Mouse (Mus musculus): ENCODE results near the gene Ctrc. TPM values are rescaled to one million over a fixed set of nuclear protein-coding genes. Genes with fewer than 3 reads are reported as not detected.

Ctrc gene
- polyA plus RNA-seq, 1 experiment from 2014 or later: not detected

- no peaks in the 10 kb centered on the region for H3K4me1 ChIP-seq (replicated peaks; ENCODE audit: control insufficient read depth, insufficient read depth)
- no peaks in the 10 kb centered on the region for H3K9me3 ChIP-seq (ENCODE audit: control insufficient read depth, low read length)
- DNase-seq (ENCODE audit: low spot score) (no peak), ATAC-seq (ENCODE audit: low FRiP score, low TSS enrichment) (no peak)
- no peak overlapping the region for H3K27ac ChIP-seq (replicated peaks)
- H3K9ac ChIP-seq (ENCODE audit: low read length): no peak overlapping the region
- no peak overlapping the region for H3K4me3 ChIP-seq (ENCODE audit: low read depth, low read length)
- 53% methylated on average over 1 of the region's 1 CpGs for WGBS
- H3K27me3 ChIP-seq (ENCODE audit: control insufficient read depth, insufficient read depth, low read length): no peaks in the 10 kb centered on the region
- no peak for TF ChIP-seq CTCF (IDR thresholded peaks at IDR 0.05; ENCODE audit: low read depth)
- no peak for TF ChIP-seq EP300 (optimal IDR thresholded peaks at IDR 0.05)
- no peaks in the 10 kb centered on the region for H3K36me3 ChIP-seq (ENCODE audit: control insufficient read depth, insufficient read depth, low read length)
- H3K4me2 ChIP-seq (replicated peaks; ENCODE audit: low read depth): no peak overlapping the region
These were observed 12.2 kb downstream of the Ctrc start for GRCm38 (mm10) chr4:141833911-141834310.

GRCm38 (mm10) chr4:141831361-141831760 lies 14.8 kb downstream of the Ctrc start:
- WGBS: 69% methylated on average over 7 of the region's 7 CpGs
- TF ChIP-seq CTCF (IDR thresholded peaks at IDR 0.05; ENCODE audit: low read depth) (no peak), EP300 (optimal IDR thresholded peaks at IDR 0.05) (no peak)
- DNase-seq (ENCODE audit: low spot score): no peak
- Histone ChIP-seq H3K36me3 (ENCODE audit: control insufficient read depth, insufficient read depth, low read length) (no peaks in the 10 kb centered on the region), H3K4me2 (replicated peaks; ENCODE audit: low read depth) (no peak overlapping the region), H3K4me1 (replicated peaks; ENCODE audit: control insufficient read depth, insufficient read depth) (no peaks in the 10 kb centered on the region), H3K27me3 (ENCODE audit: control insufficient read depth, insufficient read depth, low read length) (no peaks in the 10 kb centered on the region), H3K9ac (ENCODE audit: low read length) (no peak overlapping the region), H3K4me3 (ENCODE audit: low read depth, low read length) (no peak overlapping the region), H3K27ac (replicated peaks) (no peak overlapping the region), H3K9me3 (ENCODE audit: control insufficient read depth, low read length) (no peaks in the 10 kb centered on the region)
- ATAC-seq (ENCODE audit: low FRiP score, low TSS enrichment): no peak

GRCm38 (mm10) chr4:141830381-141830780 lies 15.8 kb downstream of the Ctrc start:
- no peaks in the 10 kb centered on the region for H3K36me3 ChIP-seq (ENCODE audit: control insufficient read depth, insufficient read depth, low read length)
- H3K4me2 ChIP-seq (replicated peaks; ENCODE audit: low read depth): no peak overlapping the region
- no peaks in the 10 kb centered on the region for H3K27me3 ChIP-seq (ENCODE audit: control insufficient read depth, insufficient read depth, low read length)
- no peak overlapping the region for H3K9ac ChIP-seq (ENCODE audit: low read length)
- DNase-seq (ENCODE audit: low spot score) (no peak), ATAC-seq (ENCODE audit: low FRiP score, low TSS enrichment) (no peak)
- TF ChIP-seq EP300 (optimal IDR thresholded peaks at IDR 0.05) (no peak), CTCF (IDR thresholded peaks at IDR 0.05; ENCODE audit: low read depth) (no peak)
- WGBS: 47% methylated on average over 11 of the region's 11 CpGs
- no peak overlapping the region for H3K4me3 ChIP-seq (ENCODE audit: low read depth, low read length)
- H3K9me3 ChIP-seq (ENCODE audit: control insufficient read depth, low read length): no peaks in the 10 kb centered on the region
- H3K27ac ChIP-seq (replicated peaks): no peak overlapping the region
- no peaks in the 10 kb centered on the region for H3K4me1 ChIP-seq (replicated peaks; ENCODE audit: control insufficient read depth, insufficient read depth)

- DNase-seq (ENCODE audit: low spot score) (no peak), ATAC-seq (ENCODE audit: low FRiP score, low TSS enrichment) (no peak)
- 63% methylated on average over 4 of the region's 4 CpGs for WGBS
- Histone ChIP-seq H3K36me3 (ENCODE audit: control insufficient read depth, insufficient read depth, low read length) (no peaks in the 10 kb centered on the region), H3K27ac (replicated peaks) (no peak overlapping the region), H3K4me1 (replicated peaks; ENCODE audit: control insufficient read depth, insufficient read depth) (no peaks in the 10 kb centered on the region), H3K4me3 (ENCODE audit: low read depth, low read length) (no peak overlapping the region), H3K27me3 (ENCODE audit: control insufficient read depth, insufficient read depth, low read length) (no peaks in the 10 kb centered on the region), H3K4me2 (replicated peaks; ENCODE audit: low read depth) (no peak overlapping the region), H3K9ac (ENCODE audit: low read length) (no peak overlapping the region), H3K9me3 (ENCODE audit: control insufficient read depth, low read length) (no peaks in the 10 kb centered on the region)
- no peak for TF ChIP-seq EP300 (optimal IDR thresholded peaks at IDR 0.05)
- no peak for TF ChIP-seq CTCF (IDR thresholded peaks at IDR 0.05; ENCODE audit: low read depth)
These were observed 18.0 kb downstream of the Ctrc start for GRCm38 (mm10) chr4:141828177-141828576.

GRCm38 (mm10) chr4:141827401-141827800 lies 18.8 kb downstream of the Ctrc start:
- ATAC-seq (ENCODE audit: low FRiP score, low TSS enrichment): no peak
- Histone ChIP-seq H3K4me1 (replicated peaks; ENCODE audit: control insufficient read depth, insufficient read depth) (no peaks in the 10 kb centered on the region), H3K27me3 (ENCODE audit: control insufficient read depth, insufficient read depth, low read length) (no peaks in the 10 kb centered on the region), H3K9ac (ENCODE audit: low read length) (no peak overlapping the region), H3K36me3 (ENCODE audit: control insufficient read depth, insufficient read depth, low read length) (no peaks in the 10 kb centered on the region), H3K27ac (replicated peaks) (no peak overlapping the region), H3K9me3 (ENCODE audit: control insufficient read depth, low read length) (no peaks in the 10 kb centered on the region), H3K4me2 (replicated peaks; ENCODE audit: low read depth) (no peak overlapping the region), H3K4me3 (ENCODE audit: low read depth, low read length) (no peak overlapping the region)
- DNase-seq (ENCODE audit: low spot score): no peak
- WGBS: 87% methylated on average over 2 of the region's 2 CpGs
- no peak for TF ChIP-seq EP300 (optimal IDR thresholded peaks at IDR 0.05)

- DNase-seq (ENCODE audit: low spot score) (no peak), ATAC-seq (ENCODE audit: low FRiP score, low TSS enrichment) (no peak)
- H3K4me3 ChIP-seq (ENCODE audit: low read depth, low read length): no peak within 1 kb of the TSS
- no peaks in the 10 kb centered on the region for H3K27me3 ChIP-seq (ENCODE audit: control insufficient read depth, insufficient read depth, low read length)
- no peak within 1 kb of the TSS for H3K4me2 ChIP-seq (replicated peaks; ENCODE audit: low read depth)
- TF ChIP-seq CTCF (IDR thresholded peaks at IDR 0.05; ENCODE audit: low read depth) (no peak), EP300 (optimal IDR thresholded peaks at IDR 0.05) (no peak)
- H3K9me3 ChIP-seq (ENCODE audit: control insufficient read depth, low read length): no peaks in the 10 kb centered on the region
- no peak within 1 kb of the TSS for H3K9ac ChIP-seq (ENCODE audit: low read length)
- H3K27ac ChIP-seq (replicated peaks): no peak within 1 kb of the TSS
- no peaks in the 10 kb centered on the region for H3K4me1 ChIP-seq (replicated peaks; ENCODE audit: control insufficient read depth, insufficient read depth)
- no peaks in the 10 kb centered on the region for H3K36me3 ChIP-seq (ENCODE audit: control insufficient read depth, insufficient read depth, low read length)
- 50% methylated on average over 5 of the region's 5 CpGs for WGBS
These were observed 20.1 kb downstream of the Ctrc start, which contains the start of gene Cela2a for GRCm38 (mm10) chr4:141826060-141826459. Cela2a (minus strand) TSS chr4:141826160.

Data from stomach, postnatal 0 days (tissue).